Mouse (Mus musculus): ENCODE results near the gene Trim75.

Trim75 gene

GRCm38 (mm10) chr8:64944831-64945230 is 42.8 kb downstream of the Trim75 start:
- DNase-seq (ENCODE audit: extremely low spot score, low spot score): no peak

DNA sequence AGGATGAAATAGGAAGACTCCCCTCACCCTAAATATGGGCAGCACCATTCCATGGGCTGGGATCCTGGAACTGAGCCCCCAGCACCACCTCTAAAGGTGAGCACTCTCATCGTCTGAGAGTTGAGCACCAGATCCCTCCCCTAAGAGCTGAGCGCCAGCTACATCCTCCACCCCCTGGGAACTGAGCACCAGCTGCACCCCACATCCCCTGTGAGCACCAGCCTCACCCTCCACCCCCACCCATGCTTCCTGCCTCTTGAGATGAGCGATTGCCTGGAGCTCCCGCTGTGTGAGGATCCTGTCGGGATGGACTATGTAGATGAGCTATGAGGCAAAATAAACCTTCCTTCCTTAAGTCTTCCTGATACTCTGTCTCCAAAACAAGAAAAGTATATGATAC is 44.7 kb downstream of the Trim75 start:
- no peak for DNase-seq (ENCODE audit: extremely low spot score, low spot score)

- DNase-seq (ENCODE audit: extremely low spot score, low spot score): peak; percentile 78
These were observed 46.1 kb downstream of the Trim75 start for GRCm38 (mm10) chr8:64941495-64941894.

- DNase-seq (ENCODE audit: extremely low spot score, low spot score): no peak
These were observed 46.6 kb downstream of the Trim75 start for GRCm38 (mm10) chr8:64941019-64941418.

DNA sequence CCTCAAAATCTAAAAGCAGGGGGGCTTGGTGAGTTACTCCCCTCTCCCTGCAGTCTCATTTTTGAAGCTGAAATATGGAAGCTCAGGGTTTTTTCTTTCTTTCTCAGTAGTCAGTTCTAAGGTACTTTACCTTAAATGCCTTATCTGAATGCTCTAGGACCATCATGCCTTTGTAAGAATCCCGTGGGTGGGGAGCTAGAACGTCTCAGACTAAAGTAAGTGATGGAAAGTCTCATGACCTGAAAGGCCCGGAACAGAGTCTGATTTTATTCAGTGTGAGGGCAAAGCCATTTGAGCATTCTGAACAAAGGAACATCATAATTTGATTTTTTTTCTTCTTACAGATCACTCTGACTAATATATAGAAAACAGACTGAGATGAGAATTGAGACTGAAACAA is 52.6 kb downstream of the Trim75 start:
- DNase-seq (ENCODE audit: extremely low spot score, low spot score): no peak
